Mouse (Mus musculus) G1E (cell line): ENCODE data around the gene Gm45618. TPM values are rescaled to one million over a fixed set of nuclear protein-coding genes. Genes with fewer than 3 reads are reported as not detected.
A peak's percentile ranks its signal among the peaks of the same experiment; 100 is the strongest.

Experiments used
- ATAC-seq: 2 replicates; pipeline ENCODE4 v1.8.0; 2016; ENCODE audit warnings: mild to moderate bottlenecking; ENCODE audit not compliant: insufficient number of reproducible peaks, poor library complexity, low FRiP score, severe bottlenecking; ENCODE audit errors: extremely low read depth
- DNase-seq: peaks from one replicate; pipeline ENCODE4 v3.0.0; 2012; ENCODE audit warnings: low spot score
- H3K27me3 ChIP-seq: 2 replicates; pipeline ENCODE4 v1.6.1; 2012; ENCODE audit warnings: mild to moderate bottlenecking, low read length, inconsistent platforms; ENCODE audit not compliant: insufficient read depth
- H3K36me3 ChIP-seq: replicated peaks from 2 replicates; pipeline ENCODE3; 2012; ENCODE audit warnings: mild to moderate bottlenecking, inconsistent platforms
- H3K4me1 ChIP-seq: 2 replicates; pipeline ENCODE4 v1.6.1; 2012; ENCODE audit warnings: low read depth, low read length, inconsistent platforms, mixed read lengths; ENCODE audit not compliant: insufficient read depth
- H3K4me3 ChIP-seq: 2 replicates; pipeline ENCODE4 v1.5.1; 2012; ENCODE audit warnings: low read depth, mild to moderate bottlenecking, inconsistent platforms, low read length, moderate library complexity, mixed read lengths
- H3K9me3 ChIP-seq: replicated peaks from 2 replicates; pipeline ENCODE4 v1.6.1; 2012; ENCODE audit warnings: inconsistent platforms
- CTCF ChIP-seq: IDR thresholded peaks from 2 replicates; pipeline ENCODE4 v1.5.1; 2012; ENCODE audit warnings: low read depth, low read length, inconsistent platforms, mixed read lengths
- GATA1 ChIP-seq: IDR thresholded peaks from 2 replicates; pipeline ENCODE4 v1.6.1; 2012; ENCODE audit warnings: borderline replicate concordance, low read length, inconsistent platforms, mixed read lengths
- GATA2 ChIP-seq: IDR thresholded peaks from 2 replicates; pipeline ENCODE4 v1.6.1; 2012; ENCODE audit warnings: low read depth, low read length, inconsistent platforms, borderline replicate concordance
- POLR2AphosphoS5 ChIP-seq: IDR thresholded peaks from 2 replicates; pipeline ENCODE4 v1.6.1; 2012; ENCODE audit warnings: low read depth, low read length, inconsistent platforms; ENCODE audit not compliant: insufficient replicate concordance
- TAL1 ChIP-seq: conservative IDR thresholded peaks from 2 replicates; pipeline ENCODE4 v1.6.1; 2012; ENCODE audit warnings: low read depth, low read length, inconsistent platforms, mixed read lengths
- polyA plus RNA-seq: library from polyadenylated mRNA; stranded (reverse); fragments of >175 nt; gene quantifications from 2 replicates; pipeline ENCODE4 v1.2.3, GENCODE M21; 2012
- total RNA-seq, 2 experiments: library from RNA; stranded (forward) in 1 of 2; stranded (reverse) in 1 of 2; fragments of 200-1000 nt in 1 of 2; fragments of >200 nt in 1 of 2; fragmentation: Nextera tagmentation in 1 of 2; gene quantifications; 2 replicates each; pipeline ENCODE4 v1.2.3; 2014 to 2017

Gene Gm45618
- total and polyA plus RNA-seq, 3 experiments = not detected

DNA sequence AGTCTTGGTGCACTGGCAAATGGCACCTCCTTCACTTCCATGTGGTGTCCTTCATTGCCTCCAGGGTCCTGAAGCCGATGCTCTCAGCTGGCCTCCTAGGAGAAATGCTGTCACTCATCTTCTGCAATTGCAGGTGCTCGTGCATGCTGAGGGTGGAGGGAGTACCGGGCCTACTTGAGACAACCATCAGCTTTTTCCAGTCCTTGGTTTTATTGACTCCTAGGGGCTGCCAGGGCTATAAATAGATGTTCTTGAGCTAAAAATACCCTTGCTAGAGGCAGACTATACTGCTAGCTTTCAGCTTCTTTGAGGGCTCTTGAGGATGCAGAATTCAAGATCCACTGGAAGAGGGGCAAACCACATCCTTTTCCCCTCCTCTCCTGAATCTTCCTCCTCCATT, 43.4 kb downstream of the Gm45618 start:
- TF ChIP-seq POLR2AphosphoS5 (no peak), TAL1 (no peak), GATA2 (no peak)
- DNase-seq (no peak), ATAC-seq (no peak)
- Histone ChIP-seq H3K36me3 (no peaks in the 10 kb centered on the region), H3K9me3 (no peaks in the 10 kb centered on the region), H3K27me3 (peaks cover 35% of the 10 kb centered on the region), H3K4me3 (no peak overlapping the region), H3K4me1 (no peaks in the 10 kb centered on the region)

DNA sequence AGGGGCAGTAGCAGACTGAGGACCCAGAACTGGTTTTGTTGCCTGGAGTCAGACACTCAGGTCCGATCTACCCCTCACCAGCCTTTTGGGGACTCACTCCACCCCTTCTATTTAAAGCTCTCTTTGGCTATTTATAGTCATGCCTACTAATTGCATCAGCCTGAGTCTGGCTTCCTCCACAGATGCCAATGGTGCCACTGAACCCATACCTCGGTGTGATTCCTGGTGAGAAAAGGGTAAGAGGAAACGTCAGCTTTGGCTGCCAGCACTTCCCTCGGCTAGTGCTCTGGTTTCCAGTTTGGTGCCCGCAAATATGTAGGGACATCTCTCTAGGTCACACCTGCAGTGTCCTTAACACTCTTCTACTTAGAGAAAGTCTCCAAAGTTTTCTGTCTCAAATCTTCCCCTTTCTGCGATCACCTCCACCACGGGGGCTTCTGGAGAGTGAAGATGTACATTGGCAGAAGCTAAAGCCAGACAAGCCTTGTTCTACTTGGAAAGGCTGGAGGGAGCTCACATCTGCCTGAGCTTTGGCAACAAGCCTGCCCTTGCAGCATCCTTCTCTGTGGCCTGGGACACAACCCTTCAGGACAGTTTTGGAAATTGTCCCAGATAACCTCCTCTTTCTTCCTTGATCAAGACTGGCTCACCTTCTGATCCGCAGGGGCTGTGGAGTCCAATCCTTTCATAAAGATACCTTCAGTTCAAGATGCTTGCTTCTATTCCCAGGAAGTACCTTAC, 46.2 kb downstream of the Gm45618 start:
- Histone ChIP-seq H3K4me1 (0 out of 2 replicates have a peak, but pooled peaks cover 2% of the 10 kb centered on the region), H3K9me3 (no peaks in the 10 kb centered on the region), H3K27me3 (peaks cover 44% of the 10 kb centered on the region), H3K4me3 (no peak overlapping the region), H3K36me3 (no peaks in the 10 kb centered on the region)
- DNase-seq (no peak), ATAC-seq (no peak)
- TF ChIP-seq CTCF = no peak
- no peak for TF ChIP-seq GATA2
- no peak for TF ChIP-seq GATA1
- no peak for TF ChIP-seq POLR2AphosphoS5
- no peak for TF ChIP-seq TAL1

DNA sequence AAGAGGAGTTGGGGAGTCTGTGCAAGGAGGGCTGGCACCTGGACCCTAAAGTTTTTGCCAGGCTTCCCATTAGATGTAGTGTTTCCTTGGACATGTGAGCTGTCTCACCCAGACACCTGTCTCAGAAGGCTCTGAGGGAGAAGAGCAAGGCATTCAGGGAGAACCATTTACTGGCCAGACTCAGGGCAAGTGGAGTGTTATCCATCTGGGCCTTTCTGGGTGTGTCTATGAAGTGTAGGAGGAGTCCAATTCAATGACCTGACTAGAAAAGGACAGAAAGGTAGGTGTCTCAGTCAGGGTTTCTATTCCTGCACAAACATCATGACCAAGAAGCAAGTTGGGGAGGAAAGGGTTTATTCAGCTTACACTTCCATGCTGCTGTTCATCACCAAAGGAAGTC, 48.8 kb downstream of the Gm45618 start:
- no peak for ATAC-seq
- DNase-seq = no peak
- no peaks in the 10 kb centered on the region for H3K9me3 ChIP-seq
- H3K27me3 ChIP-seq = peaks cover 51% of the 10 kb centered on the region
- no peaks in the 10 kb centered on the region for H3K36me3 ChIP-seq
- no peak overlapping the region for H3K4me3 ChIP-seq
- no peak for TF ChIP-seq POLR2AphosphoS5
- no peak for TF ChIP-seq GATA2
- TF ChIP-seq TAL1 = no peak
- TF ChIP-seq GATA1 = no peak
- no peak for TF ChIP-seq CTCF
- 0 out of 2 replicates have a peak, but pooled peaks cover 2% of the 10 kb centered on the region for H3K4me1 ChIP-seq

DNA sequence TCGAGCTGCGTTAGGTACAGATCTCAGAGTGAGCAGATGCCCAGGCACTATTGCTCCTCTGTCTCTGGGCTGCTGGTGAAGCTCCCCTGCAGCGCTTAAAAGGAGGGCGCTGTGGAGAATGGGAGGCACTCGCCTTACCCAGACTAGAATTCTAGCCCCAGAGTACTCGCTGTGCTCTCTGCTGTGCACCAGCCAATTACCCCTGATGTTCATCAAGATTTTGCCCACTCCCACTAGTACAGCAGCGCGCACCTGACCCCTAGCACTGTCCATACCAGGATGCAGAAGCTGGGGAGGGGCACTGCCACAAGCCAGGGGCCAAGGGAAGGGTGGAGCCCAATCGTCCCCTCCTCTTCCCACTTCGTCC, 49.3 kb downstream of the Gm45618 start:
- TF ChIP-seq GATA1 (no peak), GATA2 (no peak)
- Histone ChIP-seq H3K4me3 (no peak overlapping the region), H3K36me3 (no peaks in the 10 kb centered on the region), H3K9me3 (no peaks in the 10 kb centered on the region), H3K4me1 (0 out of 2 replicates have a peak, but pooled peaks cover 2% of the 10 kb centered on the region), H3K27me3 (peaks cover 48% of the 10 kb centered on the region)
- ATAC-seq (no peak), DNase-seq (no peak)

DNA sequence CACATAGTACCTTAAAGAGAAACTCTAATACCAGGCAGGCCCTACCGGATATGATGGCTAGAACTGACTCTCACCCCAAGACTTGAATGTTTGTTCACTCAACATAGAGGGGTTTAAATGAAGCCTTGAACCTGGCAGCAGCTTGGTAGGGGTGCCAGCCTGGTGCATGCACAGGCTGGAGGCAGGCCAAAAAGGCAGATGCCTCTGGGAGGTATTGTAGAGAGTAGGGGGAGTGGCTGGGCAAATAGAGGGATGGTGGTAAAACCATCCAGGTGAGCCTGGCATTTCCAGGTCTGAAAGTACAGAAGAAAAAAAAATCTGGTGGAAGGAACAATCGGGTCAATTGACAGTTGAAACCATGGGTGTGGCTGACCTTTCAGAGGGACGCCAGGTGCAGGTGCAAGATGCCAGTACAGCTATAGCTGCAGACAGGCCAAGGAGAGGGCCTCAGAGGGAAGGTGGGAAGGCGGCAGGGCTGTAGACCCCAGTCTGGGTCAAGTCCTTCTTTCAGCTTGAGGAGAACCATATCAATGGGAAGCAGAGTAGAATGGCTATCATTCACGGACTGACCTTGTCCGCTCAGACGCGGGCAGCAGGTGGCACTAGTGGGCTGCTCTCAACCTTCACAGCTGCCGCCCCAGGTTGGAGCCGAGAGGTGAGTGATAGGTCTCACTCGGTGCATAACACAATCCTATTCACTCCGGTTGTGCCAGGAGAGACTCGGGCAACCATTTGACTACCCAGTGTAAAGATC, 49.9 kb downstream of the Gm45618 start:
- no peaks in the 10 kb centered on the region for H3K36me3 ChIP-seq
- TF ChIP-seq CTCF = peak; percentile 19; the same call in 1 of the 2 replicates
- no peak for TF ChIP-seq TAL1
- TF ChIP-seq GATA1 = no peak
- TF ChIP-seq GATA2 = no peak
- H3K4me3 ChIP-seq = no peak overlapping the region
- no peaks in the 10 kb centered on the region for H3K9me3 ChIP-seq
- DNase-seq (peak; percentile 28), ATAC-seq (no peak)
- 0 out of 2 replicates have a peak, but pooled peaks cover 2% of the 10 kb centered on the region for H3K4me1 ChIP-seq
- peaks cover 48% of the 10 kb centered on the region for H3K27me3 ChIP-seq

Other genes with a start within 250 kb of the Gm45618 start
- 49.4 and 55.5 TPM in 2 replicates for gene Tollip, start 202.2 kb downstream of the Gm45618 start, total RNA-seq (2014; fragmentation: Nextera tagmentation)
- 51.9 and 52.6 TPM in 2 replicates for gene Tollip, start 202.2 kb downstream of the Gm45618 start, total RNA-seq (2017)
- 53.6 and 62.7 TPM in 2 replicates for gene Tollip, start 202.2 kb downstream of the Gm45618 start, polyA plus RNA-seq
- gene Brsk2, start 171.0 kb downstream of the Gm45618 start, total RNA-seq (2014; fragmentation: Nextera tagmentation) = not detected in 2 replicates
- gene Brsk2, start 171.0 kb downstream of the Gm45618 start, total RNA-seq (2017) = 0.05 TPM in 1 of 2 replicates, not detected in the other
- not detected in 2 replicates for gene Brsk2, start 171.0 kb downstream of the Gm45618 start, polyA plus RNA-seq
- 23.3 and 25.9 TPM in 2 replicates for gene Mob2, start 59.7 kb downstream of the Gm45618 start, total RNA-seq (2014; fragmentation: Nextera tagmentation)
- 33.9 and 41.5 TPM in 2 replicates for gene Mob2, start 59.7 kb downstream of the Gm45618 start, total RNA-seq (2017)
- gene Mob2, start 59.7 kb downstream of the Gm45618 start, polyA plus RNA-seq = 36.3 and 37.1 TPM in 2 replicates
- gene Dusp8, start 24.9 kb downstream of the Gm45618 start, total RNA-seq (2014; fragmentation: Nextera tagmentation) = 2.0 TPM in 1 of 2 replicates, not detected in the other
- gene Dusp8, start 24.9 kb downstream of the Gm45618 start, total RNA-seq (2017) = 0.06 and 0.11 TPM in 2 replicates
- gene Dusp8, start 24.9 kb downstream of the Gm45618 start, polyA plus RNA-seq = 0.01 TPM in 1 of 2 replicates, not detected in the other
- not detected in 2 replicates for gene Gm39115, start 15.3 kb upstream of the Gm45618 start, total RNA-seq (2014; fragmentation: Nextera tagmentation)
- not detected in 2 replicates for gene Gm39115, start 15.3 kb upstream of the Gm45618 start, total RNA-seq (2017)
- not detected in 2 replicates for gene Gm39115, start 15.3 kb upstream of the Gm45618 start, polyA plus RNA-seq
- not detected in 2 replicates for gene Gm45337, start 23.9 kb upstream of the Gm45618 start, total RNA-seq (2014; fragmentation: Nextera tagmentation)
- gene Gm45337, start 23.9 kb upstream of the Gm45618 start, total RNA-seq (2017) = not detected in 2 replicates
- not detected in 2 replicates for gene Gm45337, start 23.9 kb upstream of the Gm45618 start, polyA plus RNA-seq
- not detected in 2 replicates for gene Gm29735, start 36.4 kb upstream of the Gm45618 start, total RNA-seq (2014; fragmentation: Nextera tagmentation)
- gene Gm29735, start 36.4 kb upstream of the Gm45618 start, total RNA-seq (2017) = not detected in 2 replicates
- gene Gm29735, start 36.4 kb upstream of the Gm45618 start, polyA plus RNA-seq = not detected in 2 replicates
- gene Gm4553, start 45.0 kb upstream of the Gm45618 start, total RNA-seq (2014; fragmentation: Nextera tagmentation) = not detected in 2 replicates
- gene Gm4553, start 45.0 kb upstream of the Gm45618 start, total RNA-seq (2017) = not detected in 2 replicates
- not detected in 2 replicates for gene Gm4553, start 45.0 kb upstream of the Gm45618 start, polyA plus RNA-seq
- gene Krtap5-2, start 55.3 kb upstream of the Gm45618 start, total RNA-seq (2014; fragmentation: Nextera tagmentation) = not detected in 2 replicates
- 0.12 TPM in 1 of 2 replicates, not detected in the other for gene Krtap5-2, start 55.3 kb upstream of the Gm45618 start, total RNA-seq (2017)
- not detected in 2 replicates for gene Krtap5-2, start 55.3 kb upstream of the Gm45618 start, polyA plus RNA-seq
- not detected in 2 replicates for gene Gm10153, start 69.7 kb upstream of the Gm45618 start, total RNA-seq (2014; fragmentation: Nextera tagmentation)
- not detected in 2 replicates for gene Gm10153, start 69.7 kb upstream of the Gm45618 start, total RNA-seq (2017)
- not detected in 2 replicates for gene Gm10153, start 69.7 kb upstream of the Gm45618 start, polyA plus RNA-seq
- not detected in 2 replicates for gene Krtap5-3, start 80.6 kb upstream of the Gm45618 start, total RNA-seq (2014; fragmentation: Nextera tagmentation)
- gene Krtap5-3, start 80.6 kb upstream of the Gm45618 start, total RNA-seq (2017) = not detected in 2 replicates
- gene Krtap5-3, start 80.6 kb upstream of the Gm45618 start, polyA plus RNA-seq = not detected in 2 replicates
- not detected in 2 replicates for gene Gm7579, start 91.1 kb upstream of the Gm45618 start, total RNA-seq (2014; fragmentation: Nextera tagmentation)
- not detected in 2 replicates for gene Gm7579, start 91.1 kb upstream of the Gm45618 start, total RNA-seq (2017)
- gene Gm7579, start 91.1 kb upstream of the Gm45618 start, polyA plus RNA-seq = not detected in 2 replicates
- gene Krtap5-5, start 109.2 kb upstream of the Gm45618 start, total RNA-seq (2014; fragmentation: Nextera tagmentation) = not detected in 2 replicates
- not detected in 2 replicates for gene Krtap5-5, start 109.2 kb upstream of the Gm45618 start, total RNA-seq (2017)
- gene Krtap5-5, start 109.2 kb upstream of the Gm45618 start, polyA plus RNA-seq = not detected in 2 replicates
- not detected in 2 replicates for gene Gm40460, start 120.3 kb upstream of the Gm45618 start, total RNA-seq (2014; fragmentation: Nextera tagmentation)
- not detected in 2 replicates for gene Gm40460, start 120.3 kb upstream of the Gm45618 start, total RNA-seq (2017)
- gene Gm40460, start 120.3 kb upstream of the Gm45618 start, polyA plus RNA-seq = not detected in 2 replicates
- not detected in 2 replicates for gene Gm2431, start 137.6 kb upstream of the Gm45618 start, total RNA-seq (2014; fragmentation: Nextera tagmentation)
- gene Gm2431, start 137.6 kb upstream of the Gm45618 start, total RNA-seq (2017) = not detected in 2 replicates
- gene Gm2431, start 137.6 kb upstream of the Gm45618 start, polyA plus RNA-seq = not detected in 2 replicates
- gene Gm4559, start 153.6 kb upstream of the Gm45618 start, total RNA-seq (2014; fragmentation: Nextera tagmentation) = not detected in 2 replicates
- not detected in 2 replicates for gene Gm4559, start 153.6 kb upstream of the Gm45618 start, total RNA-seq (2017)
- not detected in 2 replicates for gene Gm4559, start 153.6 kb upstream of the Gm45618 start, polyA plus RNA-seq
- gene Krtap5-1, start 176.4 kb upstream of the Gm45618 start, total RNA-seq (2014; fragmentation: Nextera tagmentation) = not detected in 2 replicates
- gene Krtap5-1, start 176.4 kb upstream of the Gm45618 start, total RNA-seq (2017) = not detected in 2 replicates
- not detected in 2 replicates for gene Krtap5-1, start 176.4 kb upstream of the Gm45618 start, polyA plus RNA-seq
- gene Krtap5-4, start 182.8 kb upstream of the Gm45618 start, total RNA-seq (2014; fragmentation: Nextera tagmentation) = not detected in 2 replicates
- not detected in 2 replicates for gene Krtap5-4, start 182.8 kb upstream of the Gm45618 start, total RNA-seq (2017)
- gene Krtap5-4, start 182.8 kb upstream of the Gm45618 start, polyA plus RNA-seq = not detected in 2 replicates